Mouse (Mus musculus) cortical plate, adult 2 months (tissue): ENCODE measurements at regions not wholly inside any gene's neighbourhood (a gene's known extent, or its start where the extent isn't known, plus 50 kb on each side); places are given as distances from the start of the nearest gene placed in this dataset.

Source experiments
- CTCF ChIP-seq: fragments of 200-500 bp; IDR thresholded peaks from 2 replicates; pipeline ENCODE4 v1.5.1; 2011; ENCODE audit warnings: mild to moderate bottlenecking, control low read depth, low read length; ENCODE audit not compliant: insufficient read depth; ENCODE audit errors: extremely low read depth
- POLR2A ChIP-seq: fragments of 200-500 bp; IDR thresholded peaks from 2 replicates; pipeline ENCODE4 v1.6.1; 2011; ENCODE audit warnings: mild to moderate bottlenecking, low read length, control low read depth; ENCODE audit not compliant: insufficient read depth; ENCODE audit errors: extremely low read depth

DNA sequence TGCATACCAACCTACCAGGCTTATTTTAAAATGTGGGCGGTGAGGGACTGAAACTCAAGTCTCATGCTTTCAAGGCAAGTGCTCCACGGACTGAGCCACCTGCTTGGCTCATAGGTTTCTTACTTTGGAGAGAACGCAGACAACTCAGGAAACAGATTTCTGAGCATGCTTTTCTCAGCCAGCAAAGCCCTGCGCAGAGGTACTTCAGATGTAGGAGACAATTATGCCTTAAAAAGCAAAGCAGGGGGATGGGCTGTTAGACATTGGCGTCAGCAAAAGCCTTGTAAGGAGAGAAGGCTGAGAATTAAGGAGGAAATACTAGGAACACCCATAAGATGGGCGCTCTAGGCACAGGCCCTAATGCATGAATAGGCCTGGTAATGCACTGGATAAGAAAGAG, 329.4 kb upstream of the Kazn start:
- TF ChIP-seq CTCF (no peak), POLR2A (no peak)
